Mouse (Mus musculus) cortical plate, adult 2 months (tissue): Measurements from ENCODE around the gene Kctd12.

Experiments
- CTCF ChIP-seq: fragments of 200-500 bp; IDR thresholded peaks from 2 replicates; pipeline ENCODE4 v1.5.1; 2011; ENCODE audit warnings: mild to moderate bottlenecking, control low read depth, low read length; ENCODE audit not compliant: insufficient read depth; ENCODE audit errors: extremely low read depth
- POLR2A ChIP-seq: fragments of 200-500 bp; IDR thresholded peaks from 2 replicates; pipeline ENCODE4 v1.6.1; 2011; ENCODE audit warnings: mild to moderate bottlenecking, low read length, control low read depth; ENCODE audit not compliant: insufficient read depth; ENCODE audit errors: extremely low read depth

GRCm38 (mm10) chr14:102929545-102929944, 52.9 kb downstream of the Kctd12 start:
- TF ChIP-seq CTCF = no peak
- no peak for TF ChIP-seq POLR2A
